Mouse (Mus musculus) Muller cell, postnatal 12 days (primary cell): ENCODE data around the gene B9d2.
"Not testable (repeated sequence)": the region's sequence is repeated elsewhere in the genome, so short reads cannot be mapped to it uniquely, and the experiment has no call there.

Experiments used
- DNase-seq: peaks from one replicate; pipeline ENCODE4 v3.0.0-alpha.2; 2015; ENCODE audit errors: inconsistent ontology term

The B9d2 gene

DNA sequence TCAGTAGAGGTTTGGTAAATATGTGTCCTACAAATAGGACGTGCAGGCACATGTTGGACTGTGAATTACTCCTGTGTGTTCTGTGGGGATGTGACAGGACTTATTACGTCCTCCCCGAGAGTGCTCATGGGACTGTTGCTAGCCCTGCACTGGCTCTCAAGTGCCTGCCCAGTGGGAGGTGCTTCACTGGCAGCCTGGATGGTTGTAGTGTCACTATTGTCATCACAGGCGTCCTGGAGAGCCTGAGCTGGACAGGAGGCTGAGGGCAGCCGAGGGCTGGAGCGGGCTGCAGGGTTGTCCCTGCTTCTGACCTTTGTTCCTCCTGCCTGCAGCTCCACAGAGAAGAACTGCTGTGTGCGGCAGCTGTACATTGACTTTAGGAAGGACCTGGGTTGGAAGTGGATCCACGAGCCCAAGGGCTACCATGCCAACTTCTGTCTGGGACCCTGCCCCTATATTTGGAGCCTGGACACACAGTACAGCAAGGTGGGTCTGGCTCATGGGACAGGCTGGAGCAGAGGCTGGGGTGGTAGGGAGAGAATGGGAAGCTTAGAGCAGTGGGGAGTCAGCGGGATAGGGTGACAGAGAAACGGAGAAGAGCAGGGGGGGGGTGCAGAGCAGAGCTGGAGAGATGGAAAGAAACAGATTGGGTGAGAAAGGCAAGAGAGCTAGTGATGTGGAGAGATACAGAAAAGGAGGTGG, 23.4 kb downstream of the B9d2 start:
- DNase-seq = no peak

- DNase-seq = no peak
Observed at GRCm38 (mm10) chr7:25704716-25705364, 24.3 kb downstream of the B9d2 start.

- no peak for DNase-seq
Observed at GRCm38 (mm10) chr7:25705801-25706251, 25.2 kb downstream of the B9d2 start.

DNA sequence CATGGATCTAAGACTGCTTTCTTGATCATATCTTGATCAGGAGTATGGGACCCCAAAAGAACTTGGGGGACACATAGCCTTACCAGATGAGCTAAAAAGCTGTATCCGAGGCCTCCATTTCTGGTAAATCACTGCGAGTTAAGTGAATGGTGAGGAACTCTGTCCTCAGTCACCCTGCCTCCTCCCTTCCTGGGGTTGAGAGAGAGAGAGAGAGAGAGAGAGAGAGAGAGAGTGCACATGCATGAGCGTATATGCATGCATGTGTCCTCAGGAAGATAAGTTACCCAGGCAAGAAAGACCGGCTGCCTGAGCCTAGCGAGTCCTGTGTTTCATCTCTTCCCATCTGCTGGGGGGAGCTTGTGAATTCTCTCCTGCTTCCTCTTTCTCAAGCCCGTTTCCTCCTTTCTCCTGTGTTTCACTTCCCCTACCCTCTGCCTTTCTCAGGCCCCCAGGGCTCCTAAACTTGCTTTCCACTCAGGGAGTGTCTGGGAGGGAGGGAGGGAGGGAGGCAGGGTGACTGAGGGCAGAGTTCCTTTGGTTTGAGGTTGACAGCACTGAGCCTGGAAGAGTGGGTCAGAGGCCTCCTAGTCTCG, 26.1 kb downstream of the B9d2 start:
- DNase-seq = no peak

DNA sequence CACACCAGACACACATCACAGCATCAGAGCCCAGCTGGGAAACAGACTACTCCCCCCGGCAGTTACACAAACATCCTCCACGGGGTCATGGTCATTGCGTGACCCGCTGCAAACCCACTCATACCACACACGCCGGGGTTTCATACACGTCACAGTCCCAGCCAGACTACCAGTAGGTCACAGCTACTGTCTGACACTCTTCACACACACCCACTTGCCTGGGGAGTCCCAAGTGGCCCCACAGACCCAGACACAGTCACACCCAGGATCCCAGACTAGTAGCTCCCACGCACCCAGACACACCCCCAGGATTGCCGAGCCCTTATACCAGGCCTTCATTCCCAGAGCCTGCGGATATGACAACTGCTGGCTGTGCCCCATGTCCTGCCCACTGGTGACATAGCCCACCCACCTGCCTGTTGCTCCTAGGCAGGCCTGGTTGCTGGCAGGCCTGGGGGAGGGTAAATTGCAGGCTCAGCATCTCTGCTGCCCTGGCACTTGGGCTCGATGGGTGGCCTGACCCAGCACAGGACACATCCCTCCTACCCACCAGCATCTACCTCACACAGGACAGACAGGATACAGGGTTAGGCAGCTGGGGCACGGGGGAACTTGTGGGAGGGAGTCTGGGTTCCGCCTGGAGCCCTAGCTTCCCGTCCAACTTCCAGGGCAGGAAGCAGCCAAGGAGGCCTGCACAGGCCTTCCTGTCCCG, 27.2 kb downstream of the B9d2 start:
- peak; percentile 60 for DNase-seq

- DNase-seq = peak; percentile 76
Observed at GRCm38 (mm10) chr7:25709961-25710360, 29.4 kb downstream of the B9d2 start.

- peak; percentile 76 for DNase-seq
Observed at GRCm38 (mm10) chr7:25710519-25711130, 30.0 kb downstream of the B9d2 start.

DNA sequence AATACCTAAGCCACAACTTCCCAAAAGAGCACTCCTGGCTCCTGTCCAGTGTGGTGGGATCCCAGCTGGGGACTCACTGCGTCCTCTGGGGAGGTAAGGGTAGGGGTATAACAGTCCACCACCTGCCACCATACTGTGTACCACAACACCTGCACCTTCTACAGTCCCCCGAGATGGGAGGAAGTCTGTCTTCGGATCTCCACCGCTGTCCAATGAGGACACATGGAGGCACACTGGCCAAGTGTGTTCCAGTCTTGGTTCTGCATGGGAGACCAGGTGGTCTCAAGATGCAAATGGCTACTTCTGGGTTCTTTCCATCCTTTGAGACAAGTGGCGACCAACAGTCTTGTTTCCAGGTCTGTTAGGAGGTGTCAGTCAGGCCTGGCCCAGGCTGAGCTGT, 30.6 kb downstream of the B9d2 start:
- no peak for DNase-seq

DNA sequence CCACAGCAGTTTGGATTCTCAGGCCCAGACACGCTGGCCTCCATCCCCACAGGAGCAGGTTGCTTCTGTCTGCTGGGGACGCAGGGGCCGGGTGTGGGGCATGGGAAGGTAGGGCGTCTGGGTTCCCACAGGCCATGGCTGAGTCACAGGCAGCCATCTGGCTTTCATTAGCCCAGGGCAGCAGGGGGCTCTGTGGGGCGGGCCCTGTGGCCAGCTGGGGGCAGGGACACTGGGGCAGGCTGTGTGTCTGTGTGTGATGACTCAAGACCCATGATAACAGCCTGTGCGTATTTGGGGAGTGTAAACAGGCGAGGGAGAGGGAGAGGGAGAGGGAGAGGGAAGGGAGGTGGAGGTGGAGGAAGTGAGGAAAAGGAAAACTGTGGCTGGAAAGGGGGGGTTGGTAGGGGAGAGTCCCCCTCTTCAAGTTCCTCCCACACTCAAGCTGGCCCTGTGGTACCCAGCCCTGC, 31.2 kb downstream of the B9d2 start:
- DNase-seq = peak; percentile 99

- DNase-seq = no peak
Observed at GRCm38 (mm10) chr7:25712801-25713200, 32.2 kb downstream of the B9d2 start.

GRCm38 (mm10) chr7:25714581-25714980, 34.0 kb downstream of the B9d2 start:
- DNase-seq = no peak

GRCm38 (mm10) chr7:25715731-25716271, 35.2 kb downstream of the B9d2 start:
- no peak for DNase-seq

DNA sequence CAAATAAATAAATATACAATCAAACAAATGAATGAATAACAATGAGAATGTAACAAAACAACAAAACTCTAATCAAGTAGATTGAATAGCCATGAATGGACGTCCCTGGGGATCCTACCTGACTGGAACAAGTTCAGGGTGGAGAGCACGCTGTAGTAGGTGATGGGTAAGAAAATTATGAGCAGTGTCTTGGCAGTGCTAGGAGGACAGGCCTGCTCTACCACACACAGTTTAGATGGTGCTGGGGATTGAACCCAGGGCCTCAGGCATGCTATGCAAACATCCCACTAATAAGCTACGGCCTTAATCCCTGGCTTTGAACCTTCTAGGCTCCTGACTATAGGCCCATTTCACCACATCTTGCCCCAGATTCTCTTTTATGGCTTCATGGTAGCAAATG, 36.9 kb downstream of the B9d2 start:
- no peak for DNase-seq

GRCm38 (mm10) chr7:25718788-25719417, 38.3 kb downstream of the B9d2 start, which contains the start of gene Ccdc97:
Ccdc97 (minus strand) TSS chr7:25719088.
- peak; percentile 92 for DNase-seq

- peak; percentile 51 for DNase-seq
Observed at GRCm38 (mm10) chr7:25719761-25720610, 39.4 kb downstream of the B9d2 start.

DNA sequence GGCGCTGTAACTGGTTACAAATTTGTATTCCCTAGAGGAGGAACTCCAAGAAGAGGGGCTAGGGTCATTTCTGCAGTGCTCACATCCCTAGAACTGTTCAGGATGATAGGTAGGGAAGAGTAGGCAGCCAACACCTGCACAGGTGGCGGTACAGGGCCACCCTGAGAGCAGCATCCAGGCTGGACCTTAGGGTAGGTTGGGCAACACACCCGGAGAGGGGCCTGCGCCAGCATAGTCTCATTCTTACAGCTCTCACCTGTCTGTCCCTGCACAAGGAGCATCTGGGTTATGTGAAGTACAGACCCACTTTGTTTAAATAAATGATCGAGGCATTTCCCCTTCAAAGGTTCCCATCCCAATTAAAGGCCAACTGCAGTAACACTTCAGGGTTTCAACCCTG, 40.2 kb downstream of the B9d2 start:
- no peak for DNase-seq

DNA sequence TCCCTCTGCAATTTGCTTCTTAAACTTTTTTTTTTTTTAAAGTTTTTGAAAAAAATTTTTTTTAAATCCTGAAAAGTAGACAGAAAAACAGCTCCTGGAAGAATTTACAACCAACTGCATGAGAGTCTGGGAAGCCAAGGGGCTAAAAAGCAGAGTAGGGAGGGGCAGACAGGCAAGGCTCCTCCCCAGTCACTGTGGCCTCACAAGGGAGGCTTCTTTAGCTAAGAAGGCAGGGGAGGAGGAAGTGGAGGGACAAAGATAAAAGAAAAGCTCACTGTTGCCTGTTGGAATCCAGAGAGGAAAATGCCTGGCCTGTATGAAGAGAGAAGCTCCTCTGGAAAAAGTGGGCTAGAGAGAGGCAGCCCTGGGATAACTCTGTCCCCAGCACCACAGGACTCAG, 41.2 kb downstream of the B9d2 start:
- not testable (repeated sequence) for DNase-seq

GRCm38 (mm10) chr7:25725886-25726285, 45.3 kb downstream of the B9d2 start:
- no peak for DNase-seq

DNA sequence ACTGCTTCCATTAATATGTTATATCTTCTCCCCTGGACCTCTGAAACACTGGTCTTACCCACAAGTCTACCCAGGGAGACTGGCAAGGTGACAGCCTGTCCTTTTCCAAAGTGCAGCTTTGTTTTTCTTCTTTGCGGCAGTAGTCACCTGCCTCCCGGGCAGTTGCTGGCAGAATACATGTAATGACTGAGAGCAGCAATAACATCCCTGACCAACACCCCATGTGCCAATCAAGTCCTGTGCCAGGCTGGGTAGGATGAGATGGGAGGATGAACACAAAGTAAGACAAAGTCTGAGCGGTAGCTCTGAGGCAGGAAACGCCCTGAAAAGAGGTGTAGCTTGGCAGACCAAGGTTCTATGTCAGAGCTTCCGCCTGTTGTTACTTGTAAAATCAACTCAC, 47.2 kb downstream of the B9d2 start:
- no peak for DNase-seq

DNA sequence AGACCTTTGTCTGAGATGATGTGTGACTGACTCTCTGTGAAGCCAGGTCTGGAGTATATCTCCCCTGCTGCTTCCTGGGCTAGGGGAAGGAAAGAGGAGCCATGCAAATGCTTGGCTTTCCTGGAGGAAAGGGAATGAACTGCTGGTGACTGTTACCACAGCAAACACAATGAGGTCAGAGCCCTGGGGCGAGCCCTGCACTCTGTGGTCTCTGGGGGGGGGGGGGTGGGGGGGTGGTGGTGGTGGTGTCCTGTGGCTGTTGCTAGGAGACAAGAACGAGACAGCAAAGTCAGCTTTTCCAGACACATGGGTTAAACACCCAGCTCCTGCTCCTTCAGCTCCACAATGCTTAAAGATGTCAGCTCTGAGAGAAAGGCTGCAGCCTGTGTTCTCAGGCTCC, 48.8 kb downstream of the B9d2 start:
- DNase-seq = peak; percentile 58
